Mouse (Mus musculus): Measurements from ENCODE around the gene Zc3hav1.
"Not testable (repeated sequence)": the region's sequence is repeated elsewhere in the genome, so short reads cannot be mapped to it uniquely, and the experiment has no call there.

Gene Zc3hav1

DNA sequence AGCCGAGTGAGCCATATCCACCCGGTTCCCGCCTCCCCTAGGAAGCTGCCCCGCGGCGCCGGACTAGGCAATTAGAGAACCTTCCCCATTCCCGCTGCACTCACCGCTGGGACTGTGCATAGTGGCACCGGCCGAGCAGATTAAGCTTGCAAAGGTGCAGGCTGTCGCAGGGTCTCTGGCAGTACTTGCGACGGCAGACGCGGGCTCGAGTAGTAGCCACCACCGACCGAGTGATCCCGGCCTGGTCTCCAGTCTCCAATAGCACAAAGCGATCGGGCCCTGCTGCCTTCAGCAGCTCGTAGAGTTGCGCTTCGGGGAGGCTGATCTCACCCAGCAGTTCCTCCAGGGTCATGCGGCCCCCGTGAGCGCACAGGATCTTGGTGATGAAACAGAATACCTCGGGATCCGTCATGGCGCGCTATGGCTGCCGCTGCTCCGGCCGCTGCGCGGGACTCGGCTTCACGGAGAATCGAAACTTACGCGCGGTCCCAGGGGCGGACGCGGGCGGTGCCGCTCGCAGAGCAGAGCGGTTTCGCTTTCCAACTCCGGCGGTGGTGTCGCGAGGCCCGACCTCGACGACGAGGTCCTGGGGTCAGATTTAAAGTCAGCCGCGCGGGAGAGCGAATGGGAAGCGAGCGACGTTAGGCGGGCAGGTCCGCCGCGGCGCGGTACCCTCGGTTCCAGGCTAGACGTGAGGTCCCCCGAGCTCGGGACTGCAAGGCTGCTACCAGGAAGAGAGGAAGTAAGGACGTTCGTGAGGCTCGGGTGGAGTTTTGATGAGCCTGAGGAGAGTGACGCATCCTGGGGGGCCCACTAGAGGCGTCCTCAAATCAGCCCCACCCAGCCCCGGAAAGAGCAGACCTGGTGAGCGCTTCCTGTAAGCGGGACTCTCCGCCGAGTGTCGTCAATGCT is at the start of gene Zc3hav1:
Gene Zc3hav1, minus strand, starts transcription at position 793 of the 912 bp plus-strand sequence.
- DNase-seq (ENCODE audit: low spot score in 2 of 2): peak; percentile 8 to 10

DNA sequence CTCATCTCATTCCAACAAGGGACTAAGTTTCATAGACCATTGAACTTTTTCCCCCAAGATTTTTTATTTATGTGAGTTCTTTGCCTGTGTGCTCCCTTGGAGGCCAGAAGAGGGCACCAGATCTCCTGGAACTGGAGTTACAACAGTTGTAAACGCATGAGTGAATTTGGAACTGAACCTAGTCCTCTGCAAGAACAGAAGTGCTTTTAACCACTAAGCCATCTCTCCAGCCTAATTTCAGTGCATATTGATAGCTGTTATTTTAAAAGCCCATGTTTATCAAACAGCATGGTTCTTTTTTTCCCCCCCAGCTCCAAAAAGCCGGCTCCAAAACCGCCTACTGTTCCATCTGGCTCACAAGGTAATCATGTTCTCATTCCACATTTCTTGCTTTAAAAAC is 35.3 kb upstream of the Zc3hav1 start:
- peak in 1 of 2 experiments; percentile 4 for DNase-seq (ENCODE audit: low spot score in 2 of 2)

DNA sequence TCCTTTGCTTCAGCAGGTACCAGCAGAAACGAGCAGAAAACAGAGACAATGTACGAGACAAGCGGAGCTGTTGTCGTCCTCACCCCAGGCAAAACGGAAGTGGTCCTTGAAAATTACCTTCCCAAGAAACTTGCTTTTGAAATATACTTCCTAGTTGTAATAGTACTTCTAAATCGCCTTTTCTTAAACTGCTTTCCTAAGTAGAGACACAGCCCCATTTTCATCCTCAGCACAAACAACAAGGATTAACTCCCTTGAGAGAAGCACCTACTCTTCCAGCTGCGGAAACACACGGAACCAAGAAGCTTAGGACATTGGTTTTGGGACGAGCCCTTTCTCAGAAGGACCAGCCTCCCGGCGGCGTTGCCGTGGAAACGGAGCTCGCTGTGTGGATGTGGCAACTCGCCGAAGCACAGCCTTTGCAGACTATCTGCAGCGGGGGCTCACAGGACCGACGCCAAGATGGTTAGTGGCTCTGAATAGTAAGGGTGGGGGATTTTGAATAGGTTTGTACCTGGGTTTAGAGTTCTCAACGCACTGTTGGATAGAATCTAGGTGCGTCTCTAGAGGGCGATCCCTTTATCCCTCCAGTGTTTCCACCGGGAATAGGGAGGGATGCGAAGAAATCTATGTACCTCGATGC is 26.8 kb upstream of the Zc3hav1 start, which contains the start of gene Ttc26:
Gene Ttc26, plus strand, starts transcription at position 341 of the 643 bp plus-strand sequence.
- peak; percentile 74 to 75 for DNase-seq (ENCODE audit: low spot score in 2 of 2)

DNA sequence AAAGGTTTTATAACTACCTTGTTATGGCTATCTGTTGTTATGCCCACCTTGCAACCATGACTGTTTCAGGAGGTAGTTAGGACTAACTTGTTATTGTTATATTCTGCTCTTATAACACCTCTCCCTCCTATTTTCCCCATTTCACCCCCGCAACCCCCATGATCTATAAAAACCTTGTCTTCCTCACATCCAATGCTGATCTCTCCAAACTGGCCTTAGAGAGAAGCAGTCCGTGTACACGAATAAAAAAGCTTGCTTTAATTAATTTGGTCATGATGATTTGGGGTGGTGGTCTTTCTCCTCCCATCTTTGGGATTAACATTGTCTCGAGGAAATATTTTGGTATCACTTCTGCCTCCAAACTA is 26.3 kb upstream of the Zc3hav1 start:
- no peak for DNase-seq (ENCODE audit: low spot score in 2 of 2)

DNA sequence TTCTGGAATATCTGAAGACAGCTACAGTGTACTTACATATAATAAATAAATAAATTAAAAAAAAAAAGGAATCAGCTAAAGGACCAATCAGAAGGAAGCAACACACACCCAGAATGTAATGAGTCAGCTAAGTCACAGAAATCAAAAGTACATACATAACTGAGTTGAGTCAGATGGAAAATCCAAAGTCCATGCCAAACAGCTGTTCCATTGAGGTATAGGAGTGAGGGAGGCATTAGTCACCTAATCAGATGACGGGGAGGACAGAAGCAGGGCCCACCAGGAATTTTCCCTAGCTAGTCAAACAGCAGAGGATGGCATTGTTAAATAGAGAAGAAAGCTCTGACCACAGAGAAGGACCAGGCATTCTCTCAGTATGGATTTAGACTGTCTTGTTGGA is 19.9 kb upstream of the Zc3hav1 start:
- DNase-seq (ENCODE audit: low spot score in 2 of 2): no peak

DNA sequence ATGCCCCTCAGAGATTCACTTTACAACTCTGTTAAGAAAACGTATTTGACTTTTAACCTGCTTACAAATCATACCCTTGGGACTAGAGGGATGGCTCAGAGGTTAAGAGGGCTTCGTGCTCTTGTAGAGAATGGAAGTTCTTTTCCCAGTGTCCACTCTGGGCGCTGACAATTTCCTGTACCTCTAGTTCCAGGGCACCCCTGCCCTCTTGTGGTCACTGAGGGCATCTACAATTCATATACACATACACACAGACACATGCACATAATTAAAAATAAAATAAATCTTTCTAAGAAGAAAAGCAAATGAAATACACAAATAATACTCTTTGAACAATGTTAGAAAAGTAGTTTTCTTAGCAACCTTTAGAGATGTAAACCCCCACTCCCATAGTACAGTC is 15.5 kb upstream of the Zc3hav1 start:
- no peak for DNase-seq (ENCODE audit: low spot score in 2 of 2)

DNA sequence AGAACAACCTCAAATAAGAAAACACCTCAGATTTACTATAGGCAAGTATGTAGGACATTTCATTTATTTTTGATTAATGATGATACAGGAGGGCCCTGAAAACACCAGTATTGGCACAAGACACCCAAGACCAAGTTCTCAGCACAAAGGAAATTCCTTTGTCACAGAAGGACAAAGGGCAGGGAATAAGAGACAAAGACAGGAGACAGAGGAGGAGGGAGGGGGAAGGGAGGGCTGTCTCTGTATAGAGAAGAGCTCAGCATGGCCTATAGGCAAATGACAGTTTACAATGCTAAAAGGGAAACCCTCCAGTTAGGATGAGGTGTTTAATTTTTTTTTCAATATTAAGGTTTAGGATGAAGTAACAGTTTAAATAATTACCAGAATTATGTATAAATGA is 9.7 kb upstream of the Zc3hav1 start:
- DNase-seq (ENCODE audit: low spot score in 2 of 2): no peak

DNA sequence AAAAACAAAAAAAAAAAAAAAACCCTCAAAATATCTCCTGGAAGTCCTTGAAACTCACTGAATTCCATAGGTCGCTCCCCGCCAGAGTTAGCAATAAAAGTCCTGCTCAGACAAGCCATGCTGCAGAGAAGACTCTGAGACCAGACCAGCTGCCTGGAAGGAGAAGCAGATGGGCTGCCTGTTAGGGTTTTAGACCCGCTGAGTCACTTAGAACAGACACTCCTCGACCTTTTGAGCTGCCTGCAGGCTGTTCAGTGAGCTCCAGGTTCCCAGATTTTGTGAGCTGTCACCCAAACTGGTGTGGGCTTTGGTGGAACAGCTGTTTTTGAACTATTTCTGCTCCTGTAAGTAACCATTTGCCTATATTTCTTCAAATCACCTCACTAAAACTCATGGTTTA is 9.0 kb upstream of the Zc3hav1 start:
- DNase-seq (ENCODE audit: low spot score in 2 of 2): no peak

DNA sequence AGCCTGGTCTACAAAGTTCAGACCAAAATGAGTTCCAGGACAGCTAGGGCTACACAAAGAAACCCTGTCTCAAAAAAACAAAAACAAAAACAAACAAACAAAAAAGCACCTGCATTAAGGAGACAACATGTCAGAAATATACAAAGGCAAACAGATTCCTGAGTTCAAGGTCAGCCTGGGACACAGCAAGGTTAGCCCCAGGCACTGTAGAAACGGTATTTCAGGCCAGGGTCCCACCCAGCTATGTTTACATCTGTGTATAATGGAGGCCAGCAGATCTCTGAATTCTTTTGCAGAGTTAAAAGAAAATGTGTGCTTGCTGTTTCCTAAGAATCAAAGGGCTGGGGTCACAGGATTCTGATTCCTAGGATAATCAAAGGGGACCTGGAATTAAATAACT is 7.5 kb upstream of the Zc3hav1 start:
- no peak for DNase-seq (ENCODE audit: low spot score in 2 of 2)

DNA sequence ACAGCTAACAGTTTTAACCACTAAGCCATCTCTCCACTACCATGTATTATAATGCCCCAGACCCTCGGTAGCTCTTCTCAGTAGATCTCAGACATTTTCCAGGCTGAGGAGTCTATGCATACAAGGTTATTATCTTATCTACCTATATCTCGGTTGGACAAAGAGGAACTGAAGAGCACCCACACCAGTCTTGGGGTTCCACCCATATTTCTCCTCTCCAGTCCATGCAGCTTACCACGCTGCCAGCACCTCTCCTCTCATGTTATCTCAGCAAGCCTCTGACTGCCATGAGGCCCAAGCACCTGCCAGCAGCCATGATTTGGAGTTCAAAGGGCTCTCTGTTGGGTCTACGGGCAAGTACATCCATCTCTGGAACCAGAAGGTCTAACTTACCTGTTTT is 6.7 kb upstream of the Zc3hav1 start:
- no peak for DNase-seq (ENCODE audit: low spot score in 2 of 2)

DNA sequence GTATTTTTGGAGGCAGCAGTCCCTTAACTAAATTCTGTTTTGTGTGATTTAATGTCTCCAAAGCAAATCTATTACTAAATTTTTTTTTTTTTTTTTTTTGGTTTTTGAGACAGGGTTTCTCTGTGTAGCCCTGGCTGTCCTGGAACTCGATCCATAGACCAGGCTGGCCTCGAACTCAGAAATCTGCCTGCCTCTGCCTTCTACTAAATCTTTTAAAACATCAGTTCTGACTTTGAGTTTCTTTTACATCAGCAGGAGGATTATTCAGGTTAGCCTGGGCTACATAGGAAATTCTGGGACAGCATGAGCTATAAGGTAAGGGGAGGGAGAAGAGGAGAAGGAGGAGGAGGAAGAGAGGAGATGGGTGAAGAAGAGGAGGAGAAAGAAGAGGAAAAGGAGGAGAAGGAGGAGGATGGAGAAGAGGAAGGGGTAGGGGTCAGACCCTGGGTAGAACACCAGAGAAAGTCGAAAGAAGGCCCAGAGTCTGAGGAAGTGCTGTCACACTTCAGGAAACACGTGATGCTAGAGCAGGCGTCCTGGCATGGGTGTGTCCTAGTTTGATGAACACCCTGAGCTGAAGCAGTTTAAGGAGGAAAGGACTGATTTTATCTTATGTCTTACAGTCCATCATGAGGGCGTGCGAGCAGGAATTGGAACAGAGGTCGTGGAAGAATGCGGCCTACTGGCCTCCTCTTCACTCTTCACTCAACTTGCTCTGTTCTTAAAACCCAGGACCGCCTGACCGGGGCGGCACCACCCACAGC is 5.5 kb upstream of the Zc3hav1 start:
- DNase-seq (ENCODE audit: low spot score in 2 of 2): no peak

DNA sequence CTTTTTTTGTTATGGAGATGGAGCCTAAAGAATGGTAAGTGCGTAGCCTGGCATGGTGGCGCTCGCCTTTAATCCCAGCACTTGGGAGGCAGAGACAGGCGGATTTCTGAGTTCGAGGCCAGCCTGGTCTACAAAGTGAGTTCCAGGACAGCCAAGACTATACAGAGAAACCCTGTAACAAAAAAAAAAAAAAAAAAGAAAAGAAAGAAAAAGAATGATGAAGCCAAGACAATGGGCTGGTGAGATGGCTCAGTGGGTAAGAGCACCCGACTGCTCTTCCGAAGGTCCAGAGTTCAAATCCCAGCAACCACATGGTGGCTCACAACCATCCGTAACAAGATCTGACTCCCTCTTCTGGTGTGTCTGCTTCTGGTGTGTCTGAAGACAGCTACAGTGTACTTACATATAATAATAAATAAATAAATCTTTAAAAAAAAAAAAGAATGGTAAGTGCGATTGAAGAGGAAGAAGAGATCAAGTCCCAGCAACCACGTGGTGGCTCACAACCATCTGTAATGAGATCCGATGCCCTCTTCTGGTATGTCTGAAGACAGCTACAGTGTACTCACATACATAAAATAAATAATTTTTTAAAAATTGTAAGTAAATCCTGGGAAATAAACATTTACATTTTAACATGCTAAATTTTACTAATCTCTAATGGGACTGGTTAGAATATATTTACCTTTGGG is 4.8 kb upstream of the Zc3hav1 start:
- DNase-seq (ENCODE audit: low spot score in 2 of 2): not testable (repeated sequence)

DNA sequence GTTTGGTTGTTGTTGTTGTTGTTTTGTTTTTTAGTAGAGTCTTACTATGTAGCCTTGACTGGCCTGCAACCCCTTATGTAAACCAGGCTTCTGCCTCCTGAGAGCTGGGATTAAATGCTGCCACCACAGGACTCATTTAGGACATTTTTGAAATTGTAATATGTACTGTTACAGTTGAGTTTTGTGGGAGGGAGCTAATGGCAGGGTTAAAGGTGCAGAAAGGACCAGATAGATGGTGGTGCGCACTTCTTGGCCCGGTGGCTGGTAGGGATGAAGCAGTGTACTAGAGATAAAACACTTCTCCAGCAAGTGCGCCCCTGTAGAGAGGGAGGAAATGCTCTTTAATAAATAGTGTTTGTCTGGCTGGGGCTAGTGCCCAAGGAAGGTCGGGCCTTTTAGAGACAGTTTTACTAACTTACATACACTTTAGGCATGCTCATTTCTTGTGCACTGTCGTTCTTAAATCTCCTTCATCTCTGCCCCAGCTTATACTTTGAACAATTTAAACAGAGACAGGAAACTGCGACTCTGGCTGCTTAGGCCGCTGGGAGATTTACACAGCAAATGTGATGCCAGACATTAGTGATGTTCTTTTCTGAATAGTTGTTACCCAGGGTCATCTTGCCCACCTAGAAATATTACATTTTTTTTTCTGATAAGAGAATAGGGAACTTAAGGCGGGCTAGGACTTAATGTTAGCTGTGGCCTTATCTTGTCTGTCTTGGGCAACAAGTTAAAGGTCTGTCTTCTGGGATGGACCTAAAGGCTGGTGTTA is 4.0 kb upstream of the Zc3hav1 start:
- DNase-seq (ENCODE audit: low spot score in 2 of 2): no peak

DNA sequence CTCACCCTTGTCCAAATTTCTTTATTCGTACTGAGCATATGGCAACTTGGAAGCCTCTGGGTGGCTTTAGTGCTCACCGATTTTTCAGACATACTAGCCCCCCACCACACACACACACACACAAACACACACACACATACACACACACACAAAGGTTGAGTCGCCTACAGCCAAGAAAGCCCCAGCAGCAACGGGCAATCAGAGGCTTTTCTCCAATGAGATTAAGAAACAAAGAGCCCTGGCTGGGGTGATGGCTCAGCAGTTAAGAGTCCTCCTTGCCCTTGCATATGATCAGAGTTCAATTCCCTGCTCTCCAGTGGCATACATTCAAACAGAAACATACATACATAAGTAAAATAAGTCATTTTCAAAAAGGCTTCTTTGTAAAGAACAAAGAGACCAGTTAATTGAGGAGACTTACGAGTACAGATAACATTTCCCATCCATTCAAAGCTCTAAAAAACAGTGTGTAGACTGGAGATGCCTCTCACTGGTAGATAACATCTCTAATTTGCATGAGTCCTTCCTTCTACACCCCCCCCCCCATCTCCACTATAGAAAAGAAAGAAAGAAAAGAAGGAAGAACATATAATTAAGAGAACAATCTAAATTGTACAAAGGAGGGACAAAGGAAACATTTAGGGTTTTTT is 3.3 kb upstream of the Zc3hav1 start:
- DNase-seq (ENCODE audit: low spot score in 2 of 2): no peak

DNA sequence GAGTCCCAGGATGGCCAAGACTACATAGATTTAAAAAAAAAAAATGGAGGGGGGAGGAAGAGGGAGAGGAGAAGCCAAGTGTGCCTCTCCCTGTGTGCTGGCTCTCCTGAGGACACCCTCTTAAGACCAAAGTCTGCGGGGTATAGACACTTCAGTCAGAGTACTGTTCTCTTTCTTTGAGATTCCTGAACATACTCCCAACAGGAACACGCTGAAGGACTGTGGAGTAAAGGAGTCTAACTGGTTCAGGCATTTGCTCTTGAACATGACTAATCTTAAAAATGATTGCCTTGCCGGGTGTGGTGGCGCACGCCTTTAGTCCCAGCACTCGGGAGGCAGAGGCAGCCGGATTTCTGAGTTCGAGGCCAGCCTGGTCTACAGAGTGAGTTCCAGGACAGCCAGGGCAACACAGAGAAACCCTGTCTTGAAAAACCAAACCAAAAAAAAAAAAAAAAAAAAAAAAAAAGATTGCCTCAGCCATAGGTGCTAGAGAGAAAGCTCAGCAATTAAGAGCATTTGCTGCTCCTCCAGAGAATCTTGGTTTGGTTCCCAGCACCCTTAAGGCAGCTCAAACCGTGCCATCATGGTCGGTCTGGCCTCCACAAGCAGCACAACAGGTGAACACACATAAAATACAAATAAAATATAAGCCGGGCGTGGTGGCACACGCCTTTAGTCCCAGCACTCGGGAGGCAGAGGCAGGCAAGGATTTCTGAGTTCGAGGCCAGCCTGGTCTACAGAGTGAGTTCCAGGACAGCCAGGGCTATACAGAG is 2.4 kb upstream of the Zc3hav1 start:
- not testable (repeated sequence) for DNase-seq (ENCODE audit: low spot score in 2 of 2)

DNA sequence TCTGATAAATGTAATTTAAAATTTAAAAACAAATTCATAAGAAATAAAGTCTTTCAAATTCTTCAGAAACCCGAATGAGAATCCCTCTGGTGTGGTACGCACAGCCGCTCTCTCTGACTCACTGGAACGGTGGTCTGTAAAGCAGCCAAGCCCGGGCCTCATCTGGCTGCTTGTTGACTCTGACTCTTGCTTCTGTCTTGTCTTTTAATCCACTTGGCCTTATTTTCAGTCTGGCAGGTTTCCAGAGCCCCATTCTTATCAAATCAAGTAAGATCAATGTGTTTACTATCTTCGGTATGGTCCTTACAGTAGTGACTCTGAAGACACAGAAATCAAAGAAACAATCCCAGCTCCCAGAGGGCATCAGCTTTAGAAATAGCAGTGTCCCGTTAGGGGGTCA is 1.5 kb upstream of the Zc3hav1 start:
- no peak for DNase-seq (ENCODE audit: low spot score in 2 of 2)

DNA sequence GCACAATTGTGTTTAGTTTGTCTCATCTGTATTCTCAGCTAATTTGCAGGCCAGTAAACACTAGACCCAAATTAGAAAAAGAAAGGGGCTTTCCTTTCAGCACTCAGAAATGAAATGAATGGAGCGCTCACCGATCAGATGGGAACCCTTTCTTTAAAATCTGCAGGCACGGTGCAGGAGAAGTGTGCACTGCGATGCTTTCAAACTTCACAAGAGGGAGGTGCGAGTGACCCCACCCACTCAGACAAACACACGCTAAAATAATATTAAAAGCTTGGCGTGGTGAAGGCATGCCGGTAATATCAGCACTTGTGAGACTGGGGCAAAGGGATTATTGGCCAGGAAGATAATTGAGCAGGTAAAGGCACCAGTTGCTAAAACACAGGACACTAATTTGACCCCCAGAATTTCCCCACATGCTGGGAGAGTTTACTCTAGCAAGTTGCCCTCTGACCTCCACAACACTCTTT is 986 bp upstream of the Zc3hav1 start:
- DNase-seq (ENCODE audit: low spot score in 2 of 2): no peak

DNA sequence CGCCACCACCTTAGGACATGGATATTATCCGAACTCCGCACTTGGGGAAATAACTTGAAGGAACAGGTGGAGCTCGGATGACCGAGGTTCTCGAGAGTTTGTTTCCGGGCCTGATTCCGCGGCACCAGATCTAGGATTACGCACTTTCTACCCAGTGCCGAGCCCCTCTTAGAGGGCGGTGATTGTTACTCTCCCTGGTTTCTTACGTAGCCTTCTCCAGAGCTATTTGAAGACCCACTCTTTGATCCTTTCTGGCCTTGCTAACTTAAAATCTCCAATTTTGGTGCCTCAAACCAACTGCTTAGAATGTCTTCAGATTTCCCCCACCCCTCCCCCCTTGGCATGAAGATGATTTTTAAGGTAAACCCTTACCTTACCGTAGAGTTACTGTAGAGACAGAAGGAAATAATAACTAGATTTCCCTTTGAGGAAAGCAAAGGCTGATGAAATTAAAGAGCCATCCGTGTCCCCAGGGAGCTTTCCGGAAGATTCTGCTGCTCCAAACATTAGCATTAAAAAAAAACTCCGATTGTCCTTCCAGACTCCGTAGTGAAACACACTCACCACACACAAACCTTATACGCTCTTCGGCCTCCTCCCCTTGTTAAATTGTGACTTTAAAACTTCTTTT is 435 bp upstream of the Zc3hav1 start:
- no peak for DNase-seq (ENCODE audit: low spot score in 2 of 2)

DNA sequence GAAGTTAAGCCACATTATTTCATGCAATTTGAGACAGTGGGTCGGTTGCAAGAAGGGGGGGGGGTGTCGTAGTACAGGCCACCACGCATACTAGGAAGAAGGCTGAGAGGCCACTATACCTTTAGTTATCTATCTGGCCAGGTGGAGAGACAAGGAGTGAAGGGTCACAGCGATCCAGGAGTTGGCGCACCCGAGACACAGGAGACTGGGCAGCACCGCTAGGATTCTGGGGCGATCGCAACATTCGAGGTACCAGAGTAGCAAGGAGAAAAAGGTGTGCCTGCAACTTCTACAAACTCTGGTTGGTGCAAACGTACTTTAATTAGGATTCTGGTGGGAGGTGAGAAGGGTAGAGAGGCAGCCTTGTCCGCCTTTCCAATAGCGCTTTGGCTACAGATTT is 1.2 kb downstream of the Zc3hav1 start:
- no peak for DNase-seq (ENCODE audit: low spot score in 2 of 2)
